Mouse (Mus musculus) layer of hippocampus, postnatal 14 days (tissue): ENCODE measurements around the gene Lmln. TPM values are rescaled to one million over a fixed set of nuclear protein-coding genes. Genes with fewer than 3 reads are reported as not detected.
"Not testable (repeated sequence)": the region's sequence is repeated elsewhere in the genome, so short reads cannot be mapped to it uniquely, and the experiment has no call there.

ENCODE experiments used
- DNase-seq, 2 experiments: peaks; one replicate each; pipeline ENCODE4 v3.0.0; 2021 to 2022; ENCODE audit warnings: low spot score in 2 of 2, mixed read lengths in 1 of 2
- long read RNA-seq, 2 experiments: library from polyadenylated mRNA; stranded (forward); transcript quantifications; one replicate each; pipeline ENCODE4 v2.0.0; 2021
- total RNA-seq, 2 experiments: library from RNA; stranded (reverse); gene quantifications; 2 replicates each; pipeline ENCODE4 v1.2.3; 2021

The Lmln gene
- total RNA-seq: 10 to 100 TPM; 13.2 to 15.2 TPM
- long read RNA-seq, experiment 1, full-length matches to known transcripts: 2 of 13 reads
- long read RNA-seq, experiment 1, partial matches to known transcripts: 2 of 13 reads
- long read RNA-seq, experiment 1, other reads (novel, unspliced or antisense): 9 of 13 reads
- long read RNA-seq, experiment 2, full-length matches to known transcripts: 2 of 19 reads
- long read RNA-seq, experiment 2, partial matches to known transcripts: 15 of 19 reads
- long read RNA-seq, experiment 2, other reads (novel, unspliced or antisense): 2 of 19 reads

DNA sequence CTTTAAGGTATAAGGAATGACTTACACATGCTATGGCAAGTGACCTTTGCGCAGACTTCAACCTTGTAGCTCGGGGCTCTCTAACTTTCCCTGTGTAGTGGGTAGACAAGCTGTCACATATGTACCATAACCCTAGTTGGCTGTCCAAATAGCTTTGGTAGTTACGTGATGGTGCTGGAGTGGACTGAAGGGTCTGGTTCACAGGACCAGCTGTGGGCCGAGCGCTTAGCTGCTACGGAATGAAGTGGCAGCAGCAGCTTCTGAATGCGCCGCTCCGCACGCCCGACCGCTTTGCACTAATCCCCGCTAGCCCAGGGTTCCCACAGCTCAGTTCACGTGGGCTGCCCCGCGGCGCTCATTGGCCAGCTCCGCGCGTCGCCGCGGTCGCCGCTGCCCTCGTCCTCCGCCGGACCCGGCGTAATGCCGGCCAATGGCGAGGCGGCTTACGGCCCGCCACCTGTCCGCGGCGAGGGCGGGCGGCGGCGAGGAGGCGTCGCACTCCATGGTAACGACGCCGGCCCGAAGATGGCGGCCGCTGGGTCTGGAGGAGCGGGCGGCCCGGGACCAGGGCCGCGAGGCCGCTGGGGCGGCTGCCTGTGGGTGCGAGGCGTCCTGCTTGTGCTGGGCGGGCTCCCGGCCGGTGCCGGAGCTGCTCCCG is at the start of gene Lmln:
Lmln (plus strand) TSS at position 498 of the 658 bp plus-strand sequence.
- DNase-seq: peak; percentile 83 to 90

DNA sequence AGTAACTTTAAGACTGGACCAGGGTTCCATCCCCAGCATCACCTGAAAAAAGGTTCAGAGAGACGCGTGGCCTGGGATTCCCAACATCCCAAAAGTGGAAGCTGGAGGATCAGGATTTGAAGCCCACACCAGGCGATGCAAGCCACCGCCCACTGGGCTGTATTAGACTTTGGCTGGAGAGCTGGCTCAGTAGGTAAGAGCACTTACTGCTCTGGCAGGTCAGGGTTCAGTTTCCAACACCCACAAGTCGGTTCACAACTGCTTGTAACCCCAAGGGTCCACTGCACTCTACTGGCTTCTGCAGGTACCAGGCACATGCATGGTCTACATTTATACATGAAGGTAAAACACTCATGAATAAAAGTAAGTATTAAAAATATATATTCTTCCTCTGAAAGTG is 48.5 kb upstream of the Lmln start:
- DNase-seq: no peak

DNA sequence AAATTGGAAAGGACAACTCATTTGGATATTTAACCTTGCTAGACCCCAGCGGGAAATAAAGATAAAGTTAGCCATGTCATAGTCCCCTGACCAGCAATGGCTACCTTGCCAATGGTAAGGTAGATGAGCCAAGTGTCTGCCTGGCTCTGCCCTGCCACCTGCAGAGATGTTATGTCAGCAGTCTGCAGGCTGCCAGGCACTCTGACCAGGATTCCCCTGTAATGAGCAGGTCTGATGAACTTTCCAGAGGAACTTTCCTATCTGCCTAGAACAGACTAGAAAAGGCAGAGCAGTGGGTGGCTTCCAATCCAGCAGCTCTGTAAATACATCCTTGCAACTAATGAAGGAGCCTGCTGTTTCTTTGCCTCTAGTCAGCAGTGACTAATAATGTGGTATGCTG is 47.4 kb upstream of the Lmln start:
- no peak for DNase-seq

DNA sequence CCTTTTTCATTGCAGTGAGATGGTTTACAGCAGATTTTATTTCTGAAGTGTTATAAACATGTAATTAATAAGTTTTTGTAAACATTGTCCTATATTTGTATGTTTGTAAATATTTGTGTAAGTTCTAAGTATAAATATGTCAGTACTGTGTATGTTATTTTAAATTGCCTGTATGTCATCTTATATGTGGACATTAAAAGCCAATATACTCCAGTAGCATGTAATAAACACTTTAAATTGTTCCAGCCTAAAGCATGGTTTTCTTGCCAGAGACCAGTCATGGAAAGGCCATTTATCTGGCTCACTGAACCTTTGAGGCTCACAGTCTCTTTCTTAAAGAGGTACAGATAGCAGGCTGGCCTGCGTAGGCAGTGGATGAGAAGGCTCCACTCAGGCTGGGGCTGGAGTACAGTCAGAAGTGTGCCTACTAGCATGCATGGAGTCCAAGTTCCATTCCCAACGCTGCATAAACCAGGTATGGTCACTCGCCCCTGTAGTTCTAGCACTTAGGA is 46.9 kb upstream of the Lmln start:
- no peak for DNase-seq

DNA sequence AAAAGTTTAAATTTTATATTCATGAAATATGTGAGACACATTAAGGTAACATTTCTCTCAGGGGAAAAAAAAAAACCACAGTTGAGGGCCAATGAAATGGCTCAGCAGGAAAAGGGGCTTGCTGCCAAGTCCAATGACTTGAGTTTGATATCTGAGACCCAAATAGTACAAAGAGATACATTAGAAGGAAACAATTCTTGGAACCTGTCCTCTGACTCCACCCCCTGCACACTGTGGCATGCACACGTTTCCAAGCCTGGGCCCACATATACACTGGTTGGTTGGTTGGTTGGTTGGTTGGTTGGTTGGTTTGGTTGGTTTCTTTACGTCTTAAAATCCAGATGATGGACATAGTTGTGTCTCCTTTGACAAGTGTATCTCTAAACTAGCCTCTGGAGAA is 46.3 kb upstream of the Lmln start:
- DNase-seq: no peak

DNA sequence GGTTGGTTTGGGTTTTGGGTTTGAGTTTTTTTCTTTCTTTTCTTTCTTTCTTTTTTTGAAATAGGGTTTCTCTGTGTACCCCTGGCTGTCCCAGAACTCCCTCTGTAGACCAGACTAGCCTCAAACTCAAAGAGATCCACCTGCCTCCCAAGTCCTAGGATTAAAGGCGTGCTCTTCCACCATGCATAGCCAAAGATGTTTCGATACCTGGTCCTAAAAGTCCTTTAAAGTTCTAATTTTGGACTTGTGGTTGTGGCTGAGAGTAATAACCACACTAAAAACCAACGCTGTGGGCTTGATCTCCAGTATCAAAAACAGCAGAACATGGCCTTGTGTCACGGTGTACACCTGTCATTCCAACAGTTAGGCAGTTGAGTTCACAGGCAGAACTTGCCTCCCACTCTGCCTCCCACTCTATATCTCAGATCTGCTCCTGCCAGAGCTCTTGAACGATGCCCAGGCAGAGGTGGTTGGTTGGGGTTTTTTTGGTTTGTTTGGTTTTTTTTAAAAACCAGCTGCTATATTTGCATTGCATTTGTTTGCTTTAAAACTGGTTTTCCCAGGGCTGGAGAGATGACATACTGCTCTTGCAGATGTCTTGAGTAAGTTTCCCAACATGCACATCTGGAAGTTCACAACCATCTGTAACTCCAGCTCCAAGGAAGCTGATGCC is 44.5 kb upstream of the Lmln start:
- no peak for DNase-seq

DNA sequence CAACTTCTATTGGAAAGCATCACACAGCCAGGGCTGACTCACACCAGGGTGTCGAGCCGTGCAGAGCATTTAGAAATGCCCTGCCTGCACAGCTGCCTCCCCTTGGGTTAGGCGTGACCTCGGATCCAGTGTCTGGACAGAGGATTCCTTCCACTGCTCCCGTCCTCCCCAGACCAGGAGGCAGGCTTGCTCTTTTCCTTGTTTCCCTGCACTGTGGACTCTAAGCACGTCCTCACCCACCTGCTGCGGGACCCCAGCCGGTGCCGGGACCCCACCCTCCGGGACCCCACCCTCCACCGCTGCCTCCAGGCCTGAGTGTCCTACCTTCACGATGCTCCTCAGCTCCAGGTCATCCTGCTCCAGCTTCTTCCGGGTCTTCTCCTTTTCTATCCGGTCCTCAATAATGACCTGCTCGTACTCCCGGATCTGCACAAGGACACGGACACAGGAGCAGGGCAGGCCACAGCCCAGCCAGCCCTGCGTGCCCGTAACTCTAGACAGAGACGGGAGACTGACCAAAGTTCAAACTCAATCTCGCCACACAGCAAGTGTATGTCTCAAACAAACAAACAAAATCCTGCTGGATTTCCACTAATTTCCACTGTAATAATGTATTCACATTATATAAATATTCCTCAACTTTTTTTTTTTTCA is 43.1 kb upstream of the Lmln start:
- DNase-seq: no peak

DNA sequence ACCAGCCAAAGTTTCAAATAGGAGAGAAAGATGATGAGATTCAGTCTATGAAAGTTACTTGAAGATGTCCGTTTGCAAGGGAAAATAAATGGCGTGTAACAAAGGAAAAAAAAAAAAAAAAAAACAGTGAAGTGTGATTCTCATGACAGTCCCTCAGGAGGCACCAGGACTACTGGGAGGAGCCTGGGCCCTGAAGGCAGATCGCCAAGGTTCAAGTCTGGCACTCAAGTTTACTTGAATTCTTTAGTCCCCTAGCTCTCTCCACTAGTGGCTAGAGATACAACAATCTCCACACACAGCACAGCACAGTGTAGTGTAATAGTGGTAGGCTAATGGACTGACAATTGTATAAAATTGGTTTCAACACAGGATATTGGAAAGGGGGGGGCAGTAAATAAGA is 40.9 kb upstream of the Lmln start:
- no peak for DNase-seq

DNA sequence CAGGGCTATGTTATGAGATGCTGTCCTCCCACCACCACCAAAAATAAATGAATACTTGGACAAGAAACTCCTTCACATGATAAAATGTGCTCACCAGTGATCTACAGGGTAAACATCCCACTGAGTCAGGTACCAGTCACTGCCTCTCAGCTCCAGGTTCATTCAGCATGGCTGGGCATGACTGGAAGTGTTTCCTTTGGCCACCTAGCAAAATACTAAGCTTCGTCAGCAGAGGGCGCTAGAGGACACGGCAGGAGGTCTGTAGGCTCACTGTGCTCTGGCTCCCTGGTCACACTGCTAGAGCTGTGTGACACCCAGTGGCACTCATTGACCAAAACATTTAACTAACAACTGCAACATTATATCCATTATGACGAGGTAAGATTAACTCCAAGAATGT is 38.6 kb upstream of the Lmln start:
- peak; percentile 79 to 86 for DNase-seq

DNA sequence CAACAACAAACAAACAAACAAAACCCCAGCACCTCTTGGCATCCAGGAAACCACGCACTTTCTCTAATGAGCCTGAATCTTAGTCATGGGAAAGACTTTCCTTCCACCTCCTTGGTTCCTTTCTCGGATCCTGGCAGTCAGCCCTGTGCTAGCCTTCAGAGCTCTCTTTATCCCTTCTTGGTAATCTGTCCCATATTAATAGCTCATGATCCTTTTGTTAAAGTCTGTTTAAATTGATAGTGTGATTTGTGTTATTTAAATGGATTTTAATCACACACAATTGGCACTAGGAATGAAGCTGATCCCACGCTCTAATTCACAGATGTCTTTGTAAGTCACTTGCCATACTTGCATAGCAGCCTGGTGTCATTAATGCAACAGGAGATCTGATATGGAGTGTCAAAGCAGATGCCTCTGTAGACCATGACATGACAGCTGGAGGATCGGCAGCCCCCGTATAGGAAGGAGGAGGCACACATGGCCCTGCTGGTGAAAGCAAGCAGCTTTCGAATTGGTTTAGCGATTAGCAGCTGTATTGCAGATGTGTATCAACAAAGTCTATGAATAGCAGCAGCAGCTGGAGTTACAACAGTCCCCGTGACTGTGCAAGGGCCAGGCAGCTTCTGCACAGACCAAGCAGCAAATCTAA is 37.7 kb upstream of the Lmln start:
- peak; percentile 32 to 62 for DNase-seq

DNA sequence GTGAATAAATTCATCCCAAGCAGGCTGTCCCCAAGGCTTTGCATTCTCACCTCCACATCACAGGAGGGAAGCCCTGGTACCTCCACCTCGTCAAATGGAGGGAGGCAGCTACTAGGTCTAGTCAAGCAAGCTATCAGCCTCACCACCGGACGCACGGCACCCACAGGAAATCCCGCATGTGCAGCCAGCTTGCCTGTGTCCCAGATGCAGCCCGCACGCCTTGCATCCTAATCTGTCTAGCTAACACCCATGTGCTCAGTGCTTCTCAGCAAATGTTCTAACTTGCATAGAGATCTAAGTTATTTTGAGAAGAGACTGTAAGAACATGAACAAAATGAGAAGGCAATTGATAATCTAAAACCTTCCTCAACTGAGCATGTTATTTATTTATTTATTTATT is 36.0 kb upstream of the Lmln start:
- no peak for DNase-seq

DNA sequence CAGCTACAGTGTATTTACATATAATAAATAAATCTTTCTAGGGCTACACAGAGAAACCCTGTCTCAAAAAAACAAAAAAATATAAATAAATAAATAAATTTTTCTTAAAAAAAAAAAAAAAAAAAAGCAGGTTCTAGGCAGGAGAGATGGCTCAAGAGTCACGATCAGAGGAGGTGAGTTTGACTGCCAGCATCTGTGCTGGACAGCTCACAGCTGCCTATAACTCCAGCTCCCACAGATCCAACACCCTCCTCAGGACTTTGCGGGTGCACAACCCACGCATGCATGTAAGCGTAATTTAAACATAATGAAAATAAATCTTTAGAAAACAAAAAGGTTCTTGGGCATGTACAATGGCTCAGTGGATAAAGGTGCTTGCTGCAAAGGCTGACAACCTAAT is 26.3 kb upstream of the Lmln start:
- DNase-seq: no peak

DNA sequence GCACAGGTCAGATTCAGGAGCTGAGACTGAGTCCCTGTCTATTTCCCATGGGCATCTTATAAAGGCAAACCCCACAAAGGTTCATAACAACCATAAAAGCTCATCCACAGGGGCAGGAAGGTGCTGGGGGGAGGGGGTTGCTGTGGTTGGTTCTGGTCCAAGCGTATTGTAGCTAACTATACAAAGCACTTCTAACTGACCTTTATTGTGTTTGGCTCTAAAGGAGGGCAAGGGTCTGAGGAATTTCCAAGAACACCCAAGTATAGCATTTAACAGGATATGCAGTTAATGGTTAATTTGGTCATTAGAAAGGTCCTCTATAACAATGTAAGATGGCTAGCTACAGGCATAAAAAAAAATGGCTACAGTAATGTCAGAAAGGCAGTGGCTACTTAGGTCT is 19.6 kb upstream of the Lmln start:
- no peak for DNase-seq

DNA sequence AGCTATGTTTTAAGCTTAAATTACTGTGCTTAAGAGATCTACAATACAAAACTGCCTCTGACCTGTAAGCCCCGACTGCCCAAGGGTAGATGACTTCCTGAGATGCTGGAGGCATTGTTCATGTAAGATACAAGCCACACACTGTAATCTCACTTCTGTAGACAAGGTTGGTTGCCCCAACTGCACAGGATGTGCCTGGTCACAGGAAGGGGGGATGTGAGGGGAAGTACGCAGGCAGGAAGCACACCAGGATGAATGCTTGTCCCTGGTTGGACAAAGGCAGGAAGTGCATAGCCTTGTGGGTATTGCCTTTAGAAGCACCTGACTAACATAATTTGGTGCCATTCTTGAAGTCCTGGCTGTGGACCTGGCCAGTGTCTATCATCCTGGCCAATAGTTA is 19.1 kb upstream of the Lmln start:
- DNase-seq: no peak

DNA sequence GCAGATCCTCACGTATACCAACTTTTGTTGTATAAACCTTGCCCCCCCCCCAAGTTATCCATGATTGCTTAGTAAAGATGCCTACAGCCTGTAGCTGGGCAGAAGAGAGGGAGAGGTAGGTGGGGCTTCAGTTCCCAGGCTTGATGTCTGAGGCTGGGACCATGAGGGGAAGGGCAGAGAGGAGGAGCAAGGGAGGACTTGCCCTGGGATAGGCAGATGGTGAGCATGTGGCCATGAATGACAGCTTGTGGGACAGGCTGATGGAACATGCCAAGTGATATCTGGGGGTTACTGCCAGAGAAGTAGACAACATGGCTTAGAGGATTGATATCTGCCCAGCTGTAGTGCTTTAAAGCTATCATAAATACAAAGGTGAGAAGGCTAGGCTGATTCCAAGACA is 14.3 kb upstream of the Lmln start:
- DNase-seq: no peak

DNA sequence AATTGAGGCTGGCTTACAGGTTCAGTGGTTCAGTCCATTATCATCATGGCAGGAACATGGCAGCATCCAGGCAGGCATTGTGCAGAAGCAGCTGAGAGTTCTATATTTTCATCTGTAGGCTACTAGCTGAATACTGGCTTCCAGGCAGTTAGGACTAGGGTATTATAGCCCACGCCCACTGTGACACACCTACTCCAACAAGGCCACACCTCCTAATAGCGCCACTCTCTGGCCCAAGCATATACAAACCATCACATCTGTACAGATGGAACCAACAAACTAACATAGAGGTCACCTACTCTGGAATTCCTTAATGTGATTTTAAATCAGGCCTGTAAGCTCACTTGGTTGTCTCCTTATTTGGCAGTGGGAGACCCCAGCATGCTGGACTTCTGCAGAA is 13.6 kb upstream of the Lmln start:
- no peak for DNase-seq

DNA sequence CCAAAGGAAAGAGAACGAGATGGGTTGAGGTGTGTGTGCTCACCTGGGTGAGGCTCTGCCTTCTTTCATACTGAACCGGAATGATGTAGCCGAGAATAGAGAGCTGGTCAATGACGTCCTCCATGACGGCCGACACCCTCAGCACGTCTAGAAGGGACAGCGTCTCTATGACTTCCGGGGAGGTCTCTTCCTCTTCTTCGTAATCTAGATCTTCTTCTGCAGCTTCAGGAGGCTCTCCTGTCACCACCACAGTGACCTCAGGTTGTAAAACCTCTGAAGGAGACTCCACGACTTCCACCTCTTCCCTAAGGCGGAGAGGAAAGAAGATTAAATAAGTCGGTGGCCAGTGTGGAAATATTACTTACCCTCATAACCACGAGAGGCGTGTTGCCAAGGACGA is 12.5 kb upstream of the Lmln start:
- DNase-seq: no peak

DNA sequence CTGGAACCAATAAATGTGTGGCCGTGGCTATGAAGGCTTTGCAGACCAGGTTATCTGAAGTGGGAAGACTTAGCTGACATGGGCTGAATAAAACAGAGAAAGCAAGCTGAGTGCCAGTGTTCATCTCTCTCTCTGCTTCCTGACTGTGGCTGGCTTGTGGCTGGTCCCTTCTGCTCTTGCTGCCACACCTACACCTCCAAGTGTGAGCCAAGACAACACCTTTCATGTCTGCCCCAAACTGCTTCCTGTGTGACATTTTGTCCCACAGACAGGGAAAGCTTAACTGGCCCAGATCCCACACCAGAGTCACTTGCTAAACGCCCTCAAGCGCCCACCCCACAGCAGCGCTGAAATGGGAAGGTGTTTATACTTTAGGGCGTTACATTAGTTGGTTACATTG is 9.2 kb upstream of the Lmln start:
- DNase-seq: no peak

DNA sequence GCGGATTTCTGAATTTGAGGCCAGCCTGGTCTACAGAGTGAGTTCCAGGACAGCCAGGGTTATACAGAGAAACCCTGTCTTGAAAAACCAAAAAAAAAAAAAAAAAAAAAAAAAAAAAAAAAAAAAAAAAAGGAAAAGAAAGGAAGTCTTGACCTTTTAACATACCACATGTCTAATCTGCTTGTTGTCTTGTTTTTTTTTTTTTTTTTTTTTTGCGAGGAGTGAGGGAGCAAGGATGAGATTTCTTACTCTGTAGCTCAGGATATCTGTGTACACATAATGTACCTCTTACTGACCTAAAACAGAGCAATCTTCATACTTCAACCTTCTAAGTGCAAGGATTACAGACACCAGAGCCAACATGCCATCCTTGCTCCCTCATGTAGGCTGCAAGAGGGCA is 7.4 kb upstream of the Lmln start:
- not testable (repeated sequence) for DNase-seq

DNA sequence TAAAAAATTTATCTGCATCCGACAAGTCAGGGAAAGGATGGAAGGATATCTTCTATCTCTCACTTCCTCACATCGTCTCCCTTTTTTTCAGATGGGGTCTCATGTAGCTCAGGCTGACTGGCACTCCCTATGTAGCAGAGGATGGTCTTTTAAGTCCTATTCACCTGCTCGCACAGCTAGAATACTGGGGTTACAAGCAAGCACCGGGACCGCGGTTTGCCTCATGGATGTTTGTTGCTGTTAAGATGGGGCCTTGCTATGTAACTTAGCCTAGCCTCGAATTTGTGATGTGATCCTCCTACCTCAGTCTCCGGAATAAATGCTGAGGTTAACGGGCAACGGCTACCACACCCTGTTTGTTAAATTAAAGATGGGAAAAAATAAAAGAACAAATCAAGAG is 6.7 kb upstream of the Lmln start:
- peak in 1 of 2 experiments; percentile 17 for DNase-seq

DNA sequence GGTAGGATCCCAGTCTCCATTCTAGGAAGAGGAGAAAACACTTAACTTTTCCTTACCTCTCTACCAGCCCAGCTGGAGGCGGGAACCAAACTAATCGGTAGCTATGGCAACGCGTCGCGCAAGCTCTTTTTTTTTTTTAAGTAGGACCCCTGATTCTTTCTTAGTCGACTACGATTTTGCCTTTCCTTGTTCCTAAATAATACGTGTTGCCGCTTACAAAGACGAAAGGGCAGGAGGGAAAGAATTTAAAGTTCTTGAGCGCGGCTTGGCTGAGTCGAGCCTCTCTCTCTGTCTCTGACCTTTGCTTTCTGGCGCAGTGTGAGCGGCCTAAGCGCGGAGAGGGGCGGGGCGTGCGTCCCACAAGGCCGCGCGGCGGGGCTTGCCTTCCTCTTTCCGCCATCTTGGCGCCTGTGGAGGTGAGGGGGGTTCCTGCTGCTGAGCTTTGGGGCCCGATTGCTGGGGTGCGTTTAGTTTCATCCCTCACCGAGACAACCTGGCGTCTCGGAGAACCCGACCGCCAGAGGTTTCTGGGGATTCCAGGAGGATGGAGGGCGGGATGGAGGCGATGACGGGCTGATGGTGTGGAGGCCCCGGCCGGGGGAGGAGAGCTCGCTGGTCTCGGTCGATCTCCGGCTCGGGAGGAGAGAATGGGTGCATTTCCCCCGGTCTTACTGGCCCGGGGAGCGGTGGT is 6.1 kb upstream of the Lmln start, which contains the start of the genes Iqcg and Rpl35a:
Iqcg (minus strand) TSS at position 124 of the 691 bp plus-strand sequence.
Rpl35a (plus strand) TSS at position 359 of the 691 bp plus-strand sequence.
- peak; percentile 89 to 96 for DNase-seq
